In genomic region chr1:105434631-105435403, GRCm38 (mm10) we compare ENCODE assay signal across 19 mouse cellular contexts.
DNase-seq lines count a peak whose midpoint lies in the region; ATAC-seq and TF ChIP-seq lines count a peak whose summit lies in the region.
"Had no signal": no experiment of that assay in that cellular context is flagged by ENCODE, and none has a peak within 500 bp of the region (broad histone marks: within the 10 kb centered on the region; RNA-seq: fewer than 3 reads in every experiment).

No protein-coding gene starts in this region.

- 46% methylated on average over 8 of the region's 8 CpGs for WGBS in liver, embryonic 11.5 days

- no peak for TF ChIP-seq CTCF in bone marrow macrophage, adult 2 months (IDR thresholded peaks at IDR 0.05; ENCODE audit: low read depth, low read length)

- TF ChIP-seq POLR2A in bone marrow macrophage, adult 2 months (IDR thresholded peaks at IDR 0.05; ENCODE audit: borderline replicate concordance, low read depth, low read length), result no peak

- intact Hi-C loops in heart, postnatal 10 days (cut with DNase I), result no loop called here

- no peaks in the 10 kb centered on the region for H3K9me3 ChIP-seq in liver, embryonic 11.5 days (ENCODE audit: control insufficient read depth, low read length)
- H3K9me3 ChIP-seq: embryonic facial prominence, embryonic 12.5 days; forebrain, embryonic 10.5 days; G1E; heart, embryonic 12.5 days; hindbrain, embryonic 13.5 days; lung, embryonic 15.5 days; neural tube, embryonic 12.5 days had no signal

- peak; percentile 10 for DNase-seq in right cerebral cortex, adult 18-20 months
- no peak for DNase-seq in right cerebral cortex, postnatal 4 days
- peak; percentile 50 for DNase-seq in thymus, postnatal 4 days
- DNase-seq in adipocyte (ENCODE audit: low spot score), result no peak
- DNase-seq in heart, postnatal 10 days, result no peak
- DNase-seq in liver, embryonic 11.5 days (ENCODE audit: low spot score), result no peak
- DNase-seq: gastrocnemius, adult 2 months; kidney, adult 9 months; layer of hippocampus, postnatal 36 days had no signal

- 0 out of 2 replicates have a peak overlapping the region, but pooled peaks have one; percentile 16 for H3K27ac ChIP-seq in bone marrow macrophage, adult 2 months (ENCODE audit: insufficient read depth, low read depth, low read length)
- no peak overlapping the region for H3K27ac ChIP-seq in liver, embryonic 11.5 days (ENCODE audit: low read depth, low read length)
- H3K27ac ChIP-seq: embryonic facial prominence, embryonic 12.5 days; forebrain, embryonic 10.5 days; gastrocnemius, adult 2 months; hindbrain, embryonic 13.5 days; lung, embryonic 15.5 days; neural tube, embryonic 12.5 days had no signal

- no peak overlapping the region for H3K4me2 ChIP-seq in liver, embryonic 11.5 days
- H3K4me2 ChIP-seq: embryonic facial prominence, embryonic 12.5 days; heart, embryonic 12.5 days; hindbrain, embryonic 13.5 days; lung, embryonic 15.5 days; midbrain, embryonic 11.5 days; neural tube, embryonic 12.5 days had no signal

- peaks cover 14% of the 10 kb centered on the region for H3K4me1 ChIP-seq in bone marrow macrophage, adult 2 months (ENCODE audit: control insufficient read depth, insufficient read depth, low read length)
- H3K4me1 ChIP-seq in liver, embryonic 11.5 days (replicated peaks; ENCODE audit: control insufficient read depth, insufficient read depth, low read length), result no peaks in the 10 kb centered on the region
- H3K4me1 ChIP-seq: heart, embryonic 12.5 days; hindbrain, embryonic 13.5 days; lung, embryonic 15.5 days; neural tube, embryonic 12.5 days had no signal

- H3K36me3 ChIP-seq in liver, embryonic 11.5 days (ENCODE audit: control insufficient read depth, insufficient read depth, low read length), result no peaks in the 10 kb centered on the region
- H3K36me3 ChIP-seq: embryonic facial prominence, embryonic 12.5 days; forebrain, embryonic 10.5 days; G1E; heart, embryonic 12.5 days; hindbrain, embryonic 13.5 days; lung, embryonic 15.5 days; neural tube, embryonic 12.5 days had no signal

- H3K4me3 ChIP-seq in bone marrow macrophage, adult 2 months (ENCODE audit: insufficient read depth, low read length), result peak overlapping the region; percentile 13; the same call in 1 of the 2 replicates
- no peak overlapping the region for H3K4me3 ChIP-seq in liver, embryonic 11.5 days (ENCODE audit: low read depth, low read length)
- H3K4me3 ChIP-seq: embryonic facial prominence, embryonic 12.5 days; forebrain, embryonic 10.5 days; gastrocnemius, adult 2 months; heart, embryonic 12.5 days; hindbrain, embryonic 13.5 days; lung, embryonic 15.5 days; neural tube, embryonic 12.5 days had no signal

- ATAC-seq in megakaryocyte progenitor cell, adult 5-6 weeks (replicated peaks; ENCODE audit: poor library complexity), result peak; percentile 84
- ATAC-seq in liver, embryonic 11.5 days (replicated peaks; ENCODE audit: low FRiP score), result no peak

- H3K9ac ChIP-seq in liver, embryonic 11.5 days (ENCODE audit: low read depth, low read length), result no peak overlapping the region
- H3K9ac ChIP-seq: embryonic facial prominence, embryonic 12.5 days; heart, embryonic 12.5 days; hindbrain, embryonic 13.5 days; lung, embryonic 15.5 days; neural tube, embryonic 12.5 days had no signal

- no peaks in the 10 kb centered on the region for H3K27me3 ChIP-seq in liver, embryonic 11.5 days (replicated peaks; ENCODE audit: control insufficient read depth, insufficient read depth, low read length)
- H3K27me3 ChIP-seq: embryonic facial prominence, embryonic 12.5 days; heart, embryonic 12.5 days; hindbrain, embryonic 13.5 days; lung, embryonic 15.5 days; neural tube, embryonic 12.5 days had no signal

Comparison
In these comparisons a context has a peak if more than half of its experiments do, and no peak if none do; other contexts are left out.
1. DNase-seq: peak in right cerebral cortex, adult 18-20 months (single experiment) and thymus, postnatal 4 days (single experiment); none in right cerebral cortex, postnatal 4 days (single experiment), adipocyte (single experiment), heart, postnatal 10 days (0 of 2) and liver, embryonic 11.5 days (single experiment).